Mouse (Mus musculus): ENCODE measurements around the gene Fam8a1. TPM values are rescaled to one million over a fixed set of nuclear protein-coding genes. Genes with fewer than 3 reads are reported as not detected.

Gene Fam8a1
- total RNA-seq (2023), result 10 to 100 TPM; 10.4 to 11.8 TPM

GRCm38 (mm10) chr13:46669048-46669619 is at the start of gene Fam8a1:
Gene Fam8a1, plus strand, starts transcription at chr13:46669522.

Other genes with a start within 250 kb of the Fam8a1 start
- gene Cap2, start 167.7 kb upstream of the Fam8a1 start, total RNA-seq (2023), result 10 to 100 TPM; 45.1 to 47.5 TPM
- 100 to 1,000 TPM; 107 to 112 TPM for gene Nup153, start 58.4 kb downstream of the Fam8a1 start, total RNA-seq (2023)

Data from neutrophil, adult 59 days (primary cell).